Mouse (Mus musculus): ENCODE measurements around the gene Map6d1.

- no peak for TF ChIP-seq EP300 (IDR thresholded peaks at IDR 0.05)
- no peak for TF ChIP-seq CTCF (IDR thresholded peaks at IDR 0.05)
These were observed 14.5 kb downstream of the Map6d1 start for GRCm38 (mm10) chr16:20226676-20227075.
